Mouse (Mus musculus) sigmoid colon, adult 10 weeks (tissue): ENCODE results near the gene Kcnq5. TPM values are rescaled to one million over a fixed set of nuclear protein-coding genes. Genes with fewer than 3 reads are reported as not detected.

Experiments
- polyA plus RNA-seq: library from polyadenylated mRNA; stranded (reverse); fragments of 350-450 nt; fragmentation: Illumina TruSeq; extraction: RNeasy Lipid Tissue Mini Kit (QIAGEN cat#74804); gene quantifications from one replicate; pipeline ENCODE4 v1.2.3, GENCODE M21; 2014; ENCODE audit warnings: low read depth, low replicate concordance

Gene Kcnq5
- polyA plus RNA-seq, result 1.9 TPM

DNA sequence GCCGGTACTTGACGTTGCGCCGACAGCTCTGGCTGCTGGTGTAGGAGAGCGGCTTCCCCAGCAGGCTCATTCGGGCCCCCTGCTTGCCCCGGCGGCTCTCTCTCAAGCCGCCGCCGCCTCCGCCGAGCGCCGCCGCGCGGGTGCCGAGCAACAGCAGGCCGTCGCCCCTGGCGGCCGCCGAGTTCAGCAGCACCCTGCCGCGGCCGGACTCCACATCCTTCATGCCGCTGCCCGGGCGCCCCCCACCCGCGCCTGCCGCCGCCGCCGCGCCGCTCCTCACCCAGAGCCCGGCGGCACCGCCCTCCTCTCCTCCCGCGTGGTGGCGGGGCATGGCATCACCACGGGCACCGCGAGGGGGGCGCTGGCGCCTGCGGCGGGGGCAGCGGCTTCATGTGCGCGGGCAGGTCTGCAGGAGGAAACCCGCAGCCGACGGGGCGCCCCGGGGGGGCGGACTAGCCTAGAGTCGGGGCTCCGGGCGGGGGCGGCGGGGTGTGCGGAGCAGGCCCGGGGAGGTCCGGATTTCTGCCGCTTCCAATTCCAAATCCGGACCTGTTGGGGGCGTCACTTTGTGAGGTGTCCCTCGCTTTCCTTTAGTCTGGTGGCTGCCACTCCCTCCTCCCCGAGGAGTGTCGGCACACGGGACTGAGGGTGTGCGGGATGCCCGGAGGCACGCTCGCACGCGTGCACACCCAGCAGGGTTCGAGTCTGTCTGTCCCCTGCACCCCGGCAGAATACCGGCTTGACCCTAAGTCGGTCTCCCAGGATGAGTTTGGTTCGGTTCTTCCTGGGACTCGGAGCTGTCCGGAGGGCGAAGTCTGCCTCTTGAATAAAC is at the start of gene Kcnq5:
Kcnq5 (minus strand) TSS at position 692 of the 832 bp plus-strand sequence.

DNA sequence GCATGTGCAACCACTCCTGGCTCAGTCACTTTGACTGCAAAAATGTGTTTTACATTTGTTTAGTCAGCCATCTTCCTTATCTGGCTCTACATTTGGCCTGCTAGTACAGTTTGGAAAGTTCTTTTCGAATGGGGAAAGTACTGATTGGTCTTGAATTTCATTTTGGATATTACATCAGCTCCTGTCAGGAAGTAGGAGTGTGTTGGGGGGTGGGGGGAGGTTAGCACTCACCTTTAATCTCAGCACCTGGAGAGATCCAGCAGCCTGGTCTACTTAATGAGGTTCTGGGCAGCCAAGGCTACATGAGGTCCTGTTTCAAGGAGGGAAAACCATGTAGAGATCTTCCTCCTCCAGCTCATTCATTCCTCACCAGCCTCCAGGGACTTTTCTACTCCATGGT is 578.5 kb downstream of the Kcnq5 start, which contains the start of gene Khdc1b:
Khdc1b (plus strand) TSS at position 301 of the 400 bp plus-strand sequence.

DNA sequence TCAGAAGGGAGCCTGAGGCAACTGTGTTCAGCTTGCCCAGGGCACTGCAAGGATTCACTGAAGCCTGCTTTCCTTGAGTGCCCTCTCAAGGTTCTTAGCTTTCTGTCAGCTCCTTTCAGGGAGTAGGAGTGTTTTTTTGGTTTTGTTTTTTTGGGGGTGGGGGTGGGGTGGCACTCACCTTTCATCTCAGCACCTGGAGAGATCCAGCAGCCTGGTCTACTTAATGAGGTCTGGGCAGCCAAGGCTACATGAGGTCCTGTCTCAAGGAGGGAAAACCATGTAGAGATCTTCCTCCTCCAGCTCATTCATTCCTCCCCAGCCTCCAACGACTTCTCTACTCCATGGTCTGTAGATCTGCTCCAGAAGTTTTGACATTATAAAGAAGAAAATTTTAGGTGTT is 593.7 kb downstream of the Kcnq5 start, which contains the start of gene Khdc1c:
Khdc1c (plus strand) TSS at position 301 of the 400 bp plus-strand sequence.

DNA sequence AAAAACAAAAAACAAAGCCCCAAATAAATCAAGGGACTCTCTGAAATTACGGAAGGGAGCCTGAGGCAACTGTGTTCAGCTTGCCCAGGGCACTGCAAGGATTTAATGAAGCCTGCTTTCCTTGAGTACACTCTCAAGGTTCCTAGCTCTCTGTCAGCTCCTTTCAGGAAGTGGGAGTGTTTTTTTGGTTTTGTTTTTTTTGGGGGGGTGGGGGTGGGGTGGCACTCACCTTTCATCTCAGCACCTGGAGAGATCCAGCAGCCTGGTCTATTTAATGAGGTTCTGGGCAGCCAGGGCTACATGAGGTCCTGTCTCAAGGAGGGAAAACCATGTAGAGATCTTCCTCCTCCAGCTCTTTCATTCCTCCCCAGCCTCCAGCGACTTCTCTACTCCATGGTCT is 612.4 kb downstream of the Kcnq5 start, which contains the start of gene Khdc1a:
Khdc1a (plus strand) TSS at position 301 of the 400 bp plus-strand sequence.

